Mouse (Mus musculus) hindbrain, embryonic 14.5 days (tissue): ENCODE results near the gene Map3k11. TPM values are rescaled to one million over a fixed set of nuclear protein-coding genes. Genes with fewer than 3 reads are reported as not detected.

Experiments used
- ATAC-seq: fragments of 200-750 bp; cut with Nextera tagmentation; 2 replicates; pipeline ENCODE4 v1.8.0; 2017; ENCODE audit warnings: moderate number of reproducible peaks, mild to moderate bottlenecking, moderate TSS enrichment, moderate library complexity; ENCODE audit not compliant: low FRiP score
- DNase-seq: peaks from one replicate; pipeline ENCODE4 v3.0.0-alpha.2; 2015; ENCODE audit warnings: low spot score
- H3K27ac ChIP-seq: fragments of 300-500 bp; sonication (generic); 2 replicates; pipeline ENCODE4 v1.5.1; 2014; ENCODE audit warnings: mild to moderate bottlenecking, moderate library complexity
- H3K27me3 ChIP-seq: fragments of 300-500 bp; sonication (generic); 2 replicates; pipeline ENCODE4 v1.6.1; 2014; ENCODE audit warnings: mild to moderate bottlenecking, low read length, mixed read lengths; ENCODE audit not compliant: control insufficient read depth, insufficient read depth
- H3K36me3 ChIP-seq: fragments of 300-500 bp; sonication (generic); replicated peaks from 2 replicates; pipeline ENCODE4 v1.6.1; 2014; ENCODE audit not compliant: control insufficient read depth, insufficient read depth
- H3K4me1 ChIP-seq: fragments of 300-500 bp; sonication (generic); replicated peaks from 2 replicates; pipeline ENCODE4 v1.6.1; 2014; ENCODE audit warnings: antibody characterized with exemption, low read length, mixed read lengths; ENCODE audit not compliant: control insufficient read depth, insufficient read depth
- H3K4me2 ChIP-seq: fragments of 300-500 bp; sonication (generic); replicated peaks from 2 replicates; pipeline ENCODE4 v1.6.1; 2014; ENCODE audit warnings: mild to moderate bottlenecking, moderate library complexity
- H3K4me3 ChIP-seq: fragments of 300-500 bp; sonication (generic); replicated peaks from 2 replicates; pipeline ENCODE4 v1.5.1; 2014; ENCODE audit warnings: mild to moderate bottlenecking, low read length
- H3K9ac ChIP-seq: fragments of 300-500 bp; sonication (generic); 2 replicates; pipeline ENCODE4 v1.6.1; 2014
- H3K9me3 ChIP-seq: fragments of 300-500 bp; sonication (generic); 2 replicates; pipeline ENCODE4 v1.6.1; 2016; ENCODE audit warnings: low read length; ENCODE audit not compliant: control insufficient read depth
- WGBS: fragments of 180-500 bp; shearing (Covaris S2); extraction: QIAGEN DNeasy Blood & Tissue Kit; methylation state at CpG from one replicate; pipeline ENCODE4 v1.1.7; 2014; 5-methylcytosine and 5-hydroxymethylcytosine counted together
- polyA plus RNA-seq: library from polyadenylated mRNA; unstranded; fragments of >200 nt; fragmentation: Nextera tagmentation; extraction: Ambion mirVana; gene quantifications from 2 replicates; pipeline ENCODE4 v1.2.1, GENCODE M21; 2014

Gene Map3k11
- polyA plus RNA-seq, 1 experiment from 2014 or later: 11.5 TPM

DNA sequence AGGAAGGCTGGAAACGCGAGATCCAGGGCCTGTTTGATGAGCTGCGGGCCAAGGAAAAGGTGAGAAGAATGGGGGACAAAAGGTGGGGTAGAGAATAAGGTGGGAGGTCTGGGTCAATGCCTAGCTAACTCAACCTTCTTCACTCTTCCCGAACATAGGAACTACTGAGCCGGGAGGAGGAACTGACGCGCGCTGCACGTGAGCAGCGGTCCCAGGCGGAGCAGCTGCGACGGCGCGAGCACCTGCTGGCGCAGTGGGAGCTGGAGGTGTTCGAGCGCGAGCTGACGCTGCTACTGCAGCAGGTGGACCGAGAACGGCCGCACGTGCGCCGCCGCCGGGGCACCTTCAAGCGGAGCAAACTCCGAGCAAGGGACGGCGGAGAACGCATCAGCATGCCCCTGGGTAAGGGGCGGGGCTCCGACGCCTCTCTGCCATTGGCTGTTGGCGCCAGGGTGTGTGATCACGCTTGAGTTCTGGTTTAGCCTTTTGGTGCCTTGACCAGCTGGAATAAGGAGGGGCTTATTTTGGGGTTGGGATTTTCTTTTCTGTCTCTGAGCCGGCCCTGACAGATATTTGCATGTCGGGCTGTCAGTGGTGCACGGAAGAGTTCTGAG, 7.4 kb downstream of the Map3k11 start:
- ATAC-seq (0 out of 2 replicates have a peak, but pooled peaks have one; percentile 38), DNase-seq (no peak)
- Histone ChIP-seq H3K9me3 (no peaks in the 10 kb centered on the region), H3K4me3 (peak overlapping the region; percentile 22), H3K27ac (no peak overlapping the region), H3K4me1 (peaks cover 16% of the 10 kb centered on the region; the same call in 1 of the 2 replicates), H3K27me3 (no peaks in the 10 kb centered on the region), H3K4me2 (peak overlapping the region; percentile 50), H3K36me3 (peaks cover 74% of the 10 kb centered on the region), H3K9ac (peak overlapping the region; percentile 24; the same call in 1 of the 2 replicates)
- WGBS: 11% methylated on average over 41 of the region's 41 CpGs

DNA sequence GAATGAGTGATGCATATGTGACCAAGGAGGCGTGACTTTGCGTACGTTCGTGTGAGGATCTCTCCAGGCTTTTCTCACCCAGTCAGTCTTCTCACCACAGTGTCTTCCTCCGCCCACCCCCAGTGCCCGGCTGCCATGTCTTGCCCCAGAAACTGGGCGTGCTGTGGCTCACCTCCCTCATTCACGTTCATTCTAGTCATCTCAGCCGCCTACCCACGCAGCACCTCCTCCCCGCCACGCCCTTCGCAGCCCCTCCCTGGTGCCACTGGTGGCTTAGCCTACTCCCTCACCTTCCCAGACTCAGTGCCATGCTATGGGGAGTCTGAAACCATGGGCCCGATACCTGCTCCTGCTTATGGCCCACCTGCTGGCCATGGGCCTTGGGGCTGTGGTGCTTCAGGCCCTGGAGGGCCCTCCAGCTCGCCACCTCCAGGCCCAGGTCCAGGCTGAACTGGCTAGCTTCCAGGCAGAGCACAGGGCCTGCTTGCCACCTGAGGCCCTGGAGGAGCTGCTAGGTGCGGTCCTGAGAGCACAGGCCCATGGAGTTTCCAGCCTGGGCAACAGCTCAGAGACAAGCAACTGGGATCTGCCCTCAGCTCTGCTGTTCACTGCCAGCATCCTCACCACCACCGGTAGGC, 15.7 kb downstream of the Map3k11 start, which contains the start of gene Kcnk7:
TSS of gene Kcnk7 (plus strand) at position 205 of the 638 bp plus-strand sequence.
- WGBS: 77% methylated on average over 17 of the region's 17 CpGs
- DNase-seq (no peak), ATAC-seq (0 out of 2 replicates have a peak, but pooled peaks have one; percentile 46)
- H3K4me3 ChIP-seq: no peak within 1 kb of the TSS
- peaks cover 80% of the 10 kb centered on the region for H3K36me3 ChIP-seq
- H3K9ac ChIP-seq: no peak within 1 kb of the TSS
- no peaks in the 10 kb centered on the region for H3K4me1 ChIP-seq
- H3K27ac ChIP-seq: no peak within 1 kb of the TSS
- no peaks in the 10 kb centered on the region for H3K9me3 ChIP-seq
- no peaks in the 10 kb centered on the region for H3K27me3 ChIP-seq
- no peak within 1 kb of the TSS for H3K4me2 ChIP-seq

DNA sequence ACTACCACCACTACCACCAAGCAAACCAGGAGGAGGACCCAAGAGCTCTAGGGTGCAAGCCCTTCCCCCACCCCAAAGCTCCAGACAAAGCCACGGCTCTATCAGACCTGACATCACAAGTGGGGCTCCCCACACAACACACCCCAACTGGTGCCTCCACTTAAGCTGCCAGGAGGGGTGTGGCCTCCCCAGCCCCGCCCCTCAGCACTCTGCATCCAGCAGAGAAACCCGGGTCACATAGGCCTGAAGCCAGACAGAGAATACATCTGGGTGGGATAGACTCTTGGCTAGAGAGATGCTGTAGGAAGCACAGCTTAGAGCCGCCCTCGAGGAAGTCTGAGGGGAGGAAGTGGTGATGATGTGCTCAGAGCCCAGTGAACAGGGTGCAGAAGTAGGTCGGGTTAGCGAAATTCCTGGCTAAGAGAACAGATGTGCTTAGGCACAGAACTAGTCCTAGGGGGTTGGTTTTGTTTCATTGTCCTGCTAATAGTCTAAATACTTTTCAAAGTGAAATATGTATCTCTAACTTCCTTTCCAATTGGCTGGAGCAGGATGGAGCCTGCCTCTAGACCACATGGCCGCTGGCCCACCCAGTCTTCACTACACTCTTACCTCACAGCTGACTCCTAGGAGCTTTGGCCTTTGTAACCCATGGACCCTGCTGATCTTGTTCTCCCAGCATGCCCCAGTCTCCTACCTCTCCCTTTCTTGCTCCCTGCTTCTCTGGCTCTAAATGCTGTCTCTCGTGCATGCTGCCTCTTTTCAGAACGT, 16.4 kb downstream of the Map3k11 start:
- Histone ChIP-seq H3K27me3 (no peaks in the 10 kb centered on the region), H3K36me3 (peaks cover 79% of the 10 kb centered on the region), H3K4me1 (no peaks in the 10 kb centered on the region), H3K9ac (no peak overlapping the region), H3K4me2 (no peak overlapping the region), H3K27ac (no peak overlapping the region), H3K9me3 (no peaks in the 10 kb centered on the region), H3K4me3 (no peak overlapping the region)
- ATAC-seq (0 out of 2 replicates have a peak, but pooled peaks have one; percentile 21), DNase-seq (no peak)
- WGBS: 52% methylated on average over 10 of the region's 10 CpGs

DNA sequence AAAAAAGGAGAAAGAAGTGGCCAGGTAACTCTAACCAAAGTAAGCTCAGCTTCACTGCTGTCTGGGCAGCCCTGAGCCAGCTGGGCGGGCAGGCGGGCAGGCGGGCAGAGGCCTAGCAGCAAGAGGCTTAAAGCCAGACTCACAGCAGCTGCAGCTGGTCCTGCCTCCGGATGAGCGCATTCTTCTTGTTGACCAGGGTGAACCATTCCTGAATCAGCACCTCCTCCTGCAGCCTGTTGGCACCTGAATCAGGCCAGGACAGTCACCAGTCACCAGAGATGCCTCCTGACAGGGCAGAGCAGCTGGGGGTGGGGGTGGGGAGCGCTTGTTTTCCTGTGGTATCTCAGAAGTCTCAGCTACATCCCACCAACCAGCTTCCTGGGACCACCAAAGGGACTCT, 21.5 kb downstream of the Map3k11 start:
- H3K4me2 ChIP-seq: no peak overlapping the region
- no peak overlapping the region for H3K9ac ChIP-seq
- ATAC-seq (no peak), DNase-seq (no peak)
- H3K4me1 ChIP-seq: no peaks in the 10 kb centered on the region
- H3K27me3 ChIP-seq: no peaks in the 10 kb centered on the region
- 82% methylated on average over 6 of the region's 6 CpGs for WGBS
- no peak overlapping the region for H3K27ac ChIP-seq
- H3K9me3 ChIP-seq: no peaks in the 10 kb centered on the region
- H3K36me3 ChIP-seq: peaks cover 85% of the 10 kb centered on the region
- H3K4me3 ChIP-seq: no peak overlapping the region

DNA sequence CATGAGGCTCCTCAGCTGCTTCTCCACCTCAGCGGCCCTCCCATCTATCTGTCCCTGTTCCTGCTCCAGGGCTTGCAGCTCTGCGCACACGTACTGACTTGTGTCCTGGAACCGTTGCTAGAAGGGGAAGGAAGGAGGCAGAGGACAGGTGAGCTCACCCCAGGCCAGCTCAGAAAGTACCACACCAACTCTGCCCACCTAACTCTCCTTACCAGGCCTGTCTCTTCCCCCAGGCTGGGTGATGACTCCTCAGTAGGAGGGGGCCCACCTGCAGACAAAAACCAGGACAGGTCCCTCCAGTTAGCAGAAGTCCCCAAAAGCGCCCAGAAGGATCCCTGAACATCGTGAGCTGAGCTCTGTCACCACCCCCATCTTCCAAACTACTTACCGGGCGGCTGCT, 22.0 kb downstream of the Map3k11 start:
- Histone ChIP-seq H3K4me3 (no peak overlapping the region), H3K4me1 (no peaks in the 10 kb centered on the region), H3K4me2 (no peak overlapping the region), H3K9me3 (no peaks in the 10 kb centered on the region), H3K27ac (no peak overlapping the region), H3K9ac (no peak overlapping the region), H3K36me3 (peaks cover 88% of the 10 kb centered on the region), H3K27me3 (no peaks in the 10 kb centered on the region)
- 74% methylated on average over 8 of the region's 8 CpGs for WGBS
- ATAC-seq (no peak), DNase-seq (no peak)

DNA sequence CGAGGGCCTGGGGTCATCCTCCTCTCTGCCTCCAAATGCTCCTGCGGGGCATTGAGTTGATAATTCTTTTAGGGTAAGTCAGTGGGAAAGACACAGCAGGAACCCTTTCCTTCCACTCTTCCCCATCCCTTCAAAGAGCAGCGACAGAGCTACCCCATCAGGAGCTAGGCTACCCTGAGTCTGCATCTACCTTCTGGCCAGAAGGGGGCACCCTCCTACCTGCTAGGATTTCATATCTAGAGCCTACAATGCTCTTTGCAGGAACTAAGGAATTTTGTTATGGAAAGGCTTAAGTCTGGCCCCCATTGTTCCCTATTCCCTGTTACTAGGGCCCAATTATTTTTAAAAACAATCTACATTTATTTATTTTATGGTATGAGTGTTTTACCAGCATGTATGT, 22.7 kb downstream of the Map3k11 start:
- H3K9me3 ChIP-seq: no peaks in the 10 kb centered on the region
- H3K4me2 ChIP-seq: no peak overlapping the region
- no peak overlapping the region for H3K9ac ChIP-seq
- no peaks in the 10 kb centered on the region for H3K27me3 ChIP-seq
- ATAC-seq (no peak), DNase-seq (no peak)
- H3K36me3 ChIP-seq: peaks cover 85% of the 10 kb centered on the region
- no peak overlapping the region for H3K27ac ChIP-seq
- H3K4me1 ChIP-seq: peaks cover 4% of the 10 kb centered on the region; the same call in 1 of the 2 replicates
- H3K4me3 ChIP-seq: no peak overlapping the region
- WGBS: 8% methylated on average over 3 of the region's 3 CpGs

DNA sequence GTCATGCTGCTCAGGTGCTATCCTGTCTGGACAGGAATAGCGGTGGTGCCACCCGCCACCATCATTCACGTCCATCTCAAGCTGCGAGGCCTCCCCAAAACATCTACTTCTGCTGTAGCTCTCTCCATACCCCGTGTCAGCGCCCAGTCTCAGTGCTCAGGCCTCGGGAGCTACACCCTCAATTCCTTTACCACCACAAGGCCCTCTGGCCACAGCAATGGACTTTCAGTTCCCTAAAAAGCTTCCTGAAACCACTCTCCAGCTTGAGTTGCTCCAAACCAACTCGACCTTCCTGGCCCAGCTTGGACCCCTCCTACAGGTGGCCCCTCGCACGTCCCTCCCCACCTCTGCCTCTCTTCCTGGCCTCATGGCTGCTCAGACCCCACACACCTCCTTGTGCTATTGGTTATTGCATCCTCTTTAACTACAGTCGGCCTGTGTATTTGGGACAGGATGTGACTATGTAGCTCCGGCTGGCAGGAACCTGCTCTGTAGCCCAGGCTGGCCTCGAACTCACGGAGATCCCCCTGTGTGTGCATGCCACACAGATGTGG, 23.4 kb downstream of the Map3k11 start:
- no peaks in the 10 kb centered on the region for H3K27me3 ChIP-seq
- H3K27ac ChIP-seq: no peak overlapping the region
- H3K36me3 ChIP-seq: peaks cover 77% of the 10 kb centered on the region
- peaks cover 11% of the 10 kb centered on the region for H3K4me1 ChIP-seq
- H3K4me2 ChIP-seq: no peak overlapping the region
- H3K9me3 ChIP-seq: no peaks in the 10 kb centered on the region
- 96% methylated on average over 14 of the region's 14 CpGs for whole genome bisulfite sequencing
- no peak for ATAC-seq
- no peak overlapping the region for H3K4me3 ChIP-seq
- no peak for DNase-seq
- no peak overlapping the region for H3K9ac ChIP-seq

DNA sequence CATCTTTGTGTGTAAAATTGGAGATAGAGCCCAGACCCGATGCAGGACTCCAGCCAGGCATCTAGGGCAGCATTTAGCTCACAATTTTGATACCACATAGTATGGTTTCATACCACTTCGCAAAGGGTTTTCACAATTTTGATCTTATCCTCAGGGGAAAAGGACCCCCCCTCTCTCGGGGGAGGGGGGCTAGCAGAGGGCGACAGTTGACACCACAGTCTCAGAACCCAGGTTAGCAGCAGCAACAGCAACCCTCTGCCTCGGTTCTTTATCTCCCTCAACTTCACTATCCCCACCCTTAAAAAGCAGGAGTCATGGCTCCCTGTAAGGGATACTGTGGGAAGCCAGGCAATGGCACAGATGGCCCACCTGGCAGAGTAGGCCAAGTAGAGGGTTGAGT, 24.7 kb downstream of the Map3k11 start:
- Histone ChIP-seq H3K9me3 (no peaks in the 10 kb centered on the region), H3K9ac (no peak overlapping the region), H3K4me2 (no peak overlapping the region), H3K36me3 (peaks cover 76% of the 10 kb centered on the region), H3K27ac (no peak overlapping the region), H3K4me3 (no peak overlapping the region), H3K27me3 (no peaks in the 10 kb centered on the region), H3K4me1 (peaks cover 14% of the 10 kb centered on the region)
- DNase-seq: no peak
- WGBS: 86% methylated on average over 5 of the region's 5 CpGs
- ATAC-seq: no peak

DNA sequence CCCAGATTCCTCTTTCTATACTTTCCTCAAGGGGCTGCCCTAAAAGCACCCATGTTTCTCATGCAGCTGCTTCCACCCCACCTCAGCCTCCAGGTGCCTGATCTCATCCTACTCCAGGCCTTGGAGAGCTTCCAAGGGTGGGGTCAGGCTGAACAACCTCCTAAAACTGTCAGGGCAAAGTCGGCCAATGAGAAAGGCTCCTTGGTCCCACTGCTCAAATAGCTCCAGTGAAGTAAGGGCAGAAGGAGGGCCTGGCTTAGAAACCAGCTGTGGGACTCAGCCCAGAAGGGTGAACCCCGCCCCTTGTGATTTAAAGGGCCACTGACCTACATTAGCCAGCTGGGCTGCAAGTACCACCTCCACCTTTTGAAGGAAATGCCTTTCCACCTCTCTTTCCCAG, 25.2 kb downstream of the Map3k11 start:
- Histone ChIP-seq H3K9ac (no peak overlapping the region), H3K4me3 (no peak overlapping the region), H3K4me2 (no peak overlapping the region), H3K4me1 (peaks cover 14% of the 10 kb centered on the region), H3K27ac (no peak overlapping the region), H3K9me3 (no peaks in the 10 kb centered on the region), H3K27me3 (no peaks in the 10 kb centered on the region), H3K36me3 (peaks cover 76% of the 10 kb centered on the region)
- no peak for ATAC-seq
- WGBS: 20% methylated on average over 2 of the region's 2 CpGs
- DNase-seq: no peak
